Mouse (Mus musculus) CH12.LX (cell line): ENCODE measurements around the gene Aph1a. TPM values are rescaled to one million over a fixed set of nuclear protein-coding genes. Genes with fewer than 3 reads are reported as not detected.

Experiments used
- DNase-seq: peaks from one replicate; pipeline ENCODE4 v3.0.0-alpha.2; 2013; ENCODE audit errors: extremely low read depth
- H3K27ac ChIP-seq: 2 replicates; pipeline ENCODE4 v1.5.1; 2012; ENCODE audit warnings: low read depth, mild to moderate bottlenecking, control low read depth, moderate library complexity; ENCODE audit not compliant: insufficient read depth
- H3K27me3 ChIP-seq: replicated peaks from 2 replicates; pipeline ENCODE3; 2012; ENCODE audit warnings: inconsistent platforms
- H3K36me3 ChIP-seq, 2 experiments: replicated peaks in 1 of 2; 2 replicates each; pipeline versions ENCODE3 to v1.6.1; 2012; ENCODE audit warnings: inconsistent platforms in 1 of 2, low read length in 1 of 2, mild to moderate bottlenecking in 1 of 2, mixed read lengths in 1 of 2, moderate library complexity in 1 of 2; ENCODE audit not compliant: control insufficient read depth in 1 of 2, insufficient read depth in 1 of 2
- H3K4me1 ChIP-seq, 2 experiments: 2 replicates each; pipeline ENCODE4 v1.6.1; 2012; ENCODE audit warnings: inconsistent platforms in 1 of 2, moderate library complexity in 1 of 2; ENCODE audit not compliant: insufficient read depth in 2 of 2, control insufficient read depth in 1 of 2
- H3K4me2 ChIP-seq: 2 replicates; pipeline ENCODE4 v1.6.1; 2012; ENCODE audit warnings: low read depth, mild to moderate bottlenecking, control low read depth; ENCODE audit not compliant: poor library complexity, insufficient read depth, severe bottlenecking
- H3K4me3 ChIP-seq, 3 experiments: fragments of 150-350 bp in 1 of 3; sonication (generic) in 1 of 3; replicated peaks in 1 of 3; 2 replicates each; pipeline versions ENCODE3 to v1.5.1; 2011 to 2012; ENCODE audit warnings: low read depth in 2 of 3, low read length in 2 of 3, mild to moderate bottlenecking in 2 of 3, moderate library complexity in 2 of 3, control low read depth in 1 of 3, improper control_type of control experiment in 1 of 3, inconsistent platforms in 1 of 3, mixed read lengths in 1 of 3; ENCODE audit not compliant: poor library complexity in 1 of 3
- H3K79me2 ChIP-seq: replicated peaks from 2 replicates; pipeline ENCODE4 v1.6.1; 2012; ENCODE audit warnings: mild to moderate bottlenecking, moderate library complexity; ENCODE audit not compliant: control insufficient read depth, poor library complexity, insufficient read depth, severe bottlenecking; ENCODE audit errors: extremely low read depth
- H3K9ac ChIP-seq: 2 replicates; pipeline ENCODE4 v1.6.1; 2012; ENCODE audit warnings: low read depth, mild to moderate bottlenecking, control low read depth, moderate library complexity; ENCODE audit not compliant: insufficient read depth
- H3K9me3 ChIP-seq: replicated peaks from 2 replicates; pipeline ENCODE3; 2012; ENCODE audit warnings: low read length, inconsistent platforms, mixed read lengths
- CHD2 ChIP-seq: IDR thresholded peaks from 2 replicates; pipeline ENCODE4 v1.6.1; 2011; ENCODE audit warnings: low read length, improper control_type of control experiment
- GABPA ChIP-seq: IDR thresholded peaks from 2 replicates; pipeline ENCODE4 v1.6.1; 2012; ENCODE audit warnings: low read depth, low read length, improper control_type of control experiment, inconsistent platforms; ENCODE audit not compliant: insufficient replicate concordance
- JUN ChIP-seq: IDR thresholded peaks from 2 replicates; pipeline ENCODE4 v1.6.1; 2011; ENCODE audit warnings: low read depth, mild to moderate bottlenecking, low read length, improper control_type of control experiment, moderate library complexity; ENCODE audit not compliant: insufficient read depth
- MAZ ChIP-seq: IDR thresholded peaks from 2 replicates; pipeline ENCODE4 v1.6.1; 2012; ENCODE audit warnings: low read depth, mild to moderate bottlenecking, inconsistent platforms, low read length, improper control_type of control experiment, moderate library complexity
- NRF1 ChIP-seq: IDR thresholded peaks from 2 replicates; pipeline ENCODE4 v1.6.1; 2014; ENCODE audit warnings: low read depth, mild to moderate bottlenecking, inconsistent platforms, low read length, improper control_type of control experiment, moderate library complexity
- PAX5 ChIP-seq: IDR thresholded peaks from 2 replicates; pipeline ENCODE4 v1.6.1; 2012; ENCODE audit warnings: low read length, inconsistent platforms, mixed read lengths
- RAD21 ChIP-seq: IDR thresholded peaks from 2 replicates; pipeline ENCODE4 v1.6.1; 2011; ENCODE audit warnings: low read depth, mild to moderate bottlenecking, low read length, improper control_type of control experiment, moderate library complexity
- SIN3A ChIP-seq: IDR thresholded peaks from 2 replicates; pipeline ENCODE4 v1.6.1; 2012; ENCODE audit warnings: low read length, improper control_type of control experiment, inconsistent platforms
- SMC3 ChIP-seq: IDR thresholded peaks from 2 replicates; pipeline ENCODE4 v1.6.1; 2011; ENCODE audit warnings: low read depth, low read length, improper control_type of control experiment
- TCF12 ChIP-seq: IDR thresholded peaks from 2 replicates; pipeline ENCODE4 v1.6.1; 2014; ENCODE audit warnings: low read depth, mild to moderate bottlenecking, inconsistent platforms, low read length, improper control_type of control experiment
- dilution Hi-C: fragments of 300-500 bp; cut with MboI; formaldehyde crosslinking; loops from 2 replicates; pipeline ENCODE4 v1.14.3; 2020; ENCODE audit warnings: low sequenced_read_pairs; ENCODE audit not compliant: extremely low pct_unique_long_range_greater_than_20kb, extremely low pct_ligation_motif_present
- in situ Hi-C: fragments of 300-500 bp; cut with MboI; formaldehyde crosslinking; loops from 3 replicates; pipeline ENCODE4 v1.14.3; 2019; ENCODE audit warnings: low sequenced_read_pairs, low pct_ligation_motif_present, low pct_unique_long_range_greater_than_20kb, mixed read lengths
- polyA plus RNA-seq: library from polyadenylated mRNA; unstranded; fragments of >175 nt; gene quantifications from 2 replicates; pipeline ENCODE4 v1.2.1, GENCODE M21; 2012; ENCODE audit warnings: low read depth; ENCODE audit not compliant: insufficient read length
- total RNA-seq, 2 experiments: library from RNA; depleted of rRNA; stranded (reverse); fragments of 300-350 nt in 1 of 2; fragments of >200 nt in 1 of 2; gene quantifications; 2 replicates each; pipeline ENCODE4 v1.2.3; 2012 to 2014

The Aph1a gene
- total and polyA plus RNA-seq, 3 experiments, result 46.6 to 69.4 (median 59.9) TPM

DNA sequence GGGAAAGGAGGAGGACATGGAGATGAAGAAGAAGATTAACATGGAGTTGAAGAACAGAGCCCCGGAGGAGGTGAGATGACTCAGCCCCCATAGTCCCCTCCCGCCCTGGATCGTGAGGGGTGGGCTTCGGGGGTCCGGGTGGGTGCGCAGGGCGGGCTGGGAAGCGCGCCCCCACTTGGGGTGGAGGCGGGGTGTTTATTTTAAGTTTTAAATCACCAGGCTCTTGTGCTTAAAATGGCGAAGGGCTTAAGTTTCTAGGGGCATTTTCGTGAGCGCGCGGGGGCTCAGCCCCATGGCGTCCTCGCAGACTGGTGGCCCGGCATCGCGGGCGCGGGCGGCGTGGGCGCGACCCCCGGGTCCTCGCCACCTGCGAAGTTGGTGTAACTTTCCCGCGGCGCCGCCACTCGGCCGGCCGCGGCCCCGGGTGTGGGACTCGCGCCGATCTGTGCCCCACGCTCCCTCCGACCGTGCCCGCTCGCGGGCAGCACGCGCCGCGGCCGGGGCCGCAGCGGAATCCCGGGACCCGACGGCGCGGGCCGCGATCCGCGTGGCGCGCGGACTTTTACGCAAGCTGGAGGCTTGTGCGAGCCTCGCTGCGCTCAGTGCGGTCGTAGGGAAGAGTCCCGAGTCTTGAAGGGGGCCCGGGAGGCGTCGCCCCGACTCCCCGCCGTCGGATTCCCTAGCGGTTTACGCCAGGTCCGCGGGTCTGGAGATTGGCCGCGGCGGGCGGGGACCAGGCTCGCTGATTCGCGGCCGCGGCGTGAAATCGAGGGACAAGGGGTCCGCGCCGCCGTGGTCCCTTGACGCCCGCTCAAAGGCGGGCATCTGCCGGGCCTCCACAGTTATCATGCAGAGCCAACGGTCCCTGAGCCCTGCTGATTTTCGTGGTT is 36.1 kb downstream of the Aph1a start:
- dilution Hi-C loops (no loop called here), in situ Hi-C loops (no loop called here)
- peak overlapping the region; percentile 92 to 97 (median 93) for H3K4me3 ChIP-seq
- TF ChIP-seq RAD21, result no peak
- TF ChIP-seq NRF1, result no peak
- TF ChIP-seq SIN3A, result 0 out of 2 replicates have a peak, but pooled peaks have one; percentile 8
- TF ChIP-seq MAZ, result no peak
- TF ChIP-seq GABPA, result no peak
- TF ChIP-seq TCF12, result 0 out of 2 replicates have a peak, but pooled peaks have one; percentile 31
- no peaks in the 10 kb centered on the region for H3K27me3 ChIP-seq
- peaks cover 4 to 21% of the 10 kb centered on the region in 2 experiments; a peak in 3 of 4 replicates for H3K4me1 ChIP-seq
- peak overlapping the region; percentile 99 for H3K9ac ChIP-seq
- H3K4me2 ChIP-seq, result peak overlapping the region; percentile 93
- peaks cover 45% of the 10 kb centered on the region for H3K79me2 ChIP-seq
- H3K27ac ChIP-seq, result peak overlapping the region; percentile 14; the same call in 1 of the 2 replicates
- peaks cover 15 to 22% of the 10 kb centered on the region in 2 experiments for H3K36me3 ChIP-seq
- no peak for DNase-seq
- no peaks in the 10 kb centered on the region for H3K9me3 ChIP-seq

DNA sequence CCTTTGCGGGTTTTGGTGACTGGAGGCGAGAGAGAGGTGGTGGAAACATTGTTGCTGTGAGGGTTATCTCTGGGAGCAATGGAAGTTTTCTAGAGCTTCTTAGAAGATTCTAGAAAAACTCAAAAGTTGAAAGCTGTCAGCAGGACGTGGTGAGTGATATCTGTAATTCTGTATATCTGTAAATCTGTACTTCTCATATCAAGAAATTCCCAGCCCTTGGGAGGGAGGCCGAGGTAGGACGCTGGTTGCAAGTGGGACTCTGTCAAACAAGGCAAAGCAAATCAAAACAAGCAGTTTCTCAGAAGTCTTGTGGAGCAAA is 36.7 kb downstream of the Aph1a start:
- dilution Hi-C loops, result no loop called here
- peak overlapping the region; percentile 14; the same call in 1 of the 2 replicates for H3K27ac ChIP-seq

DNA sequence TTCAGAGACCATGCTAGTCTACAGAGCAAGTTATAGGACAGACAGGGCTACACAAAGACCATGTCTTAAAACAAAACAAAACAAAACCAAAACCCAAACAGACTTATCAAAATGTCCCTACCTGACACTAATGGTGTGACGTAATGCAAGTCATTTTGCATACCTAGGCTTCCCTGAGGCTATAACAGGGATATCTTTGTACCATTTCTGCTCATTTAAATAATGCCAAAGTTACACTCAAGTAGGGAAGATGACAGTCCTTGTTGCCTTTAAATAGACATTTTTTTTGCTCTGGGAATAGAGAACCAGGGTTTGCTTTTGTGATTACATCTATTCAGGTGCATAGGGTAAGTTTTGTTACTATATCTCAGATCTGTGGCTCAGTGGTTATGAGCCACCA is 37.7 kb downstream of the Aph1a start:
- Histone ChIP-seq H3K4me1 (peaks cover 4 to 21% of the 10 kb centered on the region in 2 experiments; a peak in 3 of 4 replicates), H3K27ac (no peak overlapping the region), H3K79me2 (peaks cover 45% of the 10 kb centered on the region), H3K9ac (no peak overlapping the region), H3K9me3 (no peaks in the 10 kb centered on the region), H3K4me2 (peak overlapping the region; percentile 93), H3K4me3 (peak overlapping the region in 2 of 3 experiments; percentile 2 to 10), H3K27me3 (no peaks in the 10 kb centered on the region), H3K36me3 (peaks cover 22 to 30% of the 10 kb centered on the region in 2 experiments)
- in situ Hi-C loops (no loop called here), dilution Hi-C loops (no loop called here)
- DNase-seq, result no peak
- TF ChIP-seq CHD2, result no peak
- no peak for TF ChIP-seq SMC3
- TF ChIP-seq PAX5, result no peak
- no peak for TF ChIP-seq TCF12

More for the DNA sequence above, 36.7 kb downstream of the Aph1a start:
- peaks cover 4 to 21% of the 10 kb centered on the region in 2 experiments; a peak in 3 of 4 replicates for H3K4me1 ChIP-seq
- peaks cover 45% of the 10 kb centered on the region for H3K79me2 ChIP-seq
- H3K9me3 ChIP-seq, result no peaks in the 10 kb centered on the region
- peaks cover 18 to 26% of the 10 kb centered on the region in 2 experiments for H3K36me3 ChIP-seq
- TF ChIP-seq JUN (no peak), SIN3A (peak; percentile 37)
- H3K4me3 ChIP-seq, result peak overlapping the region; percentile 92 to 97 (median 93)
- in situ Hi-C loops, result no loop called here
- H3K9ac ChIP-seq, result peak overlapping the region; percentile 99
- no peak for DNase-seq
- no peaks in the 10 kb centered on the region for H3K27me3 ChIP-seq
- peak overlapping the region; percentile 93 for H3K4me2 ChIP-seq
